Mouse (Mus musculus): ENCODE measurements at regions not wholly inside any gene's neighbourhood (a gene's known extent, or its start where the extent isn't known, plus 50 kb on each side); places are given as distances from the start of the nearest gene placed in this dataset.

DNA sequence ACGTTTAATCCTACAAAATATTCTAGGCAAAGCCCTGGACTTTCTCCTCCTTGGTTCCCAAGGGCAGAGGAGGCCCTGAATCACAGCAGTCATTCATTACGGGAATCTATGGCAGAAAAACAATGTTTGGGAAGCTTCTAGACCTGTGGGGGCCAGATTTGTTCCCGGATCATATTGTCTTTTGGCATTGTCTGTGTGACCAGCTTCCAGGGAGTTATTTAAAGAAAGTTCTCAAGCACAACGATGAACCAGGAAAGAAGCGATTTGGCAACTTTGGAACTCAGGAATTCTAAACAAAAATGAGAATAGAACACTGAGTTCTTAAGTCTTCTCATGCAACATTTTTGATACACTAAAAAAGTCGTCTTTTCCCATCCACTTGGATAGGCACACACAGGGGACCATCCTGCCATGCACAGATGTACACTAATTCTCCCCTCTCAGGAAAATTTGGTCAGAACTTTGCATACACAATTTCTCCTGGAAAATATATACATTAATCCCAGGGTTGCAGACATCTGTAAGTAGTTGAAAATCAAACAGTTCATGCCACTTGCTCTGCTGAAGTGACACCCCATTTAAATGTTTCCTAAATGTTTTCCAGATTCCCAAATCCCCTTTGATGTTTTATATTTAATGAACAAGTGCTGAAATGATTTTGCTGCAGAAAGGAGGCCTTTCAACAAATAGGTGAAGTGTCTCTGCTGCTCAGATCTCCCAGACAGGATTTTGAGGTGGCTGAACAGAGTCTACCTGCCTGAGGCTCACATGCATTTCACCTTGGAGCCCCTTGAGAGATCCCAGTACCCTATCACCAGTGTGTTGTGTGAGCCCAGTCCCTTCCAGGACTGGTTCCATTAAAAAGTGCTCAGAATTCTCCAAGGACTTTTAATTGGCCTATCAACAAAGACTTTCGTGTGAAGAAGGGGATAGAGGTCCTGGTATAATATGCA lies 548.9 kb upstream of the Nrp1 start:
- intact Hi-C loops (cut with DNase I) = no loop called here

DNA sequence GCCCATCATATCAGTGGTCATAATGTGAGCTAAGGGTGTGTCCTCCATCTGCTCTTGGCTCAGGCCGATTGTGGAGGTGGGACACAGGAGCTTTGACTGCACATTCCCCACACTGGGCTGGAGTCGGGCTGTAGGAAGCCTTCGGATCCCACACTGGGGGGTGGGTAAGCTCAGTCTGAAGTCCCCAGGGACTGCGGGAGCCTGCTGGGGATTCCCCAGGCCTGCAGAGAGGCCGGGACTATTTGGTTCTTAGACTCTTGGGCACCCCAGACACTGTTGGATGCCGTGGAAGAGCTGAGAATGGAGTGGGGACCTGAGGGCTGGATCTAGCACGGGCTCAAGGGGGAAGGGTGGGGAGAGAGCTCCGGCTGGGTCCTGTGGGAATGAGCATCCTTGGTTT lies 547.1 kb upstream of the Nrp1 start:
- intact Hi-C loops (cut with DNase I) = no loop called here
- DNase-seq = no peak

More for the DNA sequence above, 548.9 kb upstream of the Nrp1 start:
- peak in 1 of 2 experiments; percentile 12 for DNase-seq

DNA sequence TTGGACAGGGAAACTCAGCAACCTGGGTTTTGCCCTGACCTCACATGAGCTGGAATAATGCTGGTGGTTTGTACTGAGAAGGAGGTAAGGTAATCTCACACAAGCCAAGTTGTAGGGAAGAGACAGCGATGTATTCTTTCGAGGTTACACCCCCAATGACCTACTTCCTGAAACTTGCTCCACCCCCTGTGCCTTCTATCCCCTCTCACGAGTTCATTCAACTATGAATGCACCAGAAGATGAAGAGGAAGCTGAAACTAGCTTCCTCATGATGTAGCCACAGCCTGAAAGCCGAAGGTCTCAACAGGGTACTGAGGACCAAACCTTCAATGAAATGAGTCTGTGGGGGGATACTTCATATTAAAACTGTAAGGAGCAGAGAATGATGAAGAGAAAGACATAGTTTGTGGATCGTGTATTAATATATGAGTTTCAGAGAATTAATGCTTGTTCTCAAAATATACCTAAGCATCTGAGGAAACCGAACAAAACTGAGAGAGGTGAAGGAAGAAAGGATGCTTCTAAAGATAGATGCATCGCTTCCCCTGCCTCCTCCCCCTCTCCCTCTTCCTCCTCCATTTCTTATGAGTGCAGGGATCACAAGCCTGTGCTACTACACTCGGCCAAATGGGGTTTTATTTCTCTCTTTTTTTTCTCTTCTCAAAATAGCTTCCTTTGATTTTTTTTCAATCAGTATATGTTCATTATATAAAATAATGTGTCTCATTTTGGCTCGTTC lies 543.5 kb upstream of the Nrp1 start:
- intact Hi-C loops (cut with DNase I) = no loop called here
- DNase-seq = no peak

DNA sequence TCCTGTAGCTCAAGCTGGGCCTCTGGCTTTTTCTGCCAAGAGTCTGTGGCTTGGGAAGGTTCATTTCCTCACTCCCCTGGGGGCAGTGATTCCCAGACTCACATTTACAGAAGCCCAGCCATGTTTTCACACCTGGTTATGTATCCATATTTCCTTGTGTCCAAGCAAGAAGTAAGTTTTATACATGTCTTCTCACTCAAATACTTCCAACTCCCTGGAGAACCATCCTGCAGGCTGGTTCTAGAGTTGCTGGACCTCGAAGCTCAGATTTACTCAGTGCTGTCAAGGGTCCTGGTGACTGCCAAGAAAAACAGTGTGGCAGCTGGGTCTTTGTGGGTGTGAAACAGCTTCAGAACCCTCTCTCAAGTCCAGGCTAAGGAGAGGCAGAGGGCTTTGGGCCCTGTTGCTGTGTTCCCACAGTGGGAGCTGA lies 537.6 kb upstream of the Nrp1 start:
- intact Hi-C loops (cut with DNase I) = no loop called here
- DNase-seq = peak; percentile 29 to 33

DNA sequence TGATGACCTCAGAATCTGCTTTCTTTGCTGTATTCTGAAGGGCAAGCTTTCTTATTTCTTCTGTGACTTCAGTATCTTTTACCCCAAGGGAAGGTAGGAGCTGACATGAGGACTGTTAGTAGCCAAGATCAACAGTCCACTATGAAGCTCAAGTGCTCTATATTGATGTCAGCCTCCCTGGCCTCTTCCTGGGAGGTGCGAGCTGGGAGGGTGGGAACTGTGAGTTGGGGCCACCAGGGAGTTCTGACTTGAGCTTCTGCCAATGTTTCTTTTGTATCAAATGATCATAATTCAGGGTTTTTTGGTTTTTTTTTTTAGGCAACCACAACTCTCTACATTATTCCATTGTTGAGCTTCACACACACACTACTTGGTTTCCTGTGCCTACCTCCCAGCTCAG lies 536.8 kb upstream of the Nrp1 start:
- DNase-seq = peak; percentile 34 to 51
- intact Hi-C loops (cut with DNase I) = no loop called here

DNA sequence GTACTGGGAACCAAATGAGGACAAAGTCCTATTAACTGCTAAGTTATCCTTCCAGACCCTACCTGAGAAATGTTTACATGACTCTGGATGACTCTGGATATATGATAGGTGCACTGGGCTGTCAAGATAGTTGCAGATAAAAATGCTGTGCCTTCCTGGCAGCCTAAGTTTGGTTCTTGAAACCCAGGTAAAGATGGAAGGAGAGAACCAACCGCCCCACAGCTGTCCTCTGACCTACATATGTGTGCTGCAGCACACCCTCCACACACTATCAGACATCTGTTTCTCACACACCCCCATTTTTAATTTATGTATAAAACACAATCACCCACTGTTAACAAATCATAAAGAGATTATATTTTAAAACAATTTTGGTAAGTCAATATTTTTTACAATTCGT lies 533.4 kb upstream of the Nrp1 start:
- DNase-seq = no peak
- intact Hi-C loops (cut with DNase I) = no loop called here

DNA sequence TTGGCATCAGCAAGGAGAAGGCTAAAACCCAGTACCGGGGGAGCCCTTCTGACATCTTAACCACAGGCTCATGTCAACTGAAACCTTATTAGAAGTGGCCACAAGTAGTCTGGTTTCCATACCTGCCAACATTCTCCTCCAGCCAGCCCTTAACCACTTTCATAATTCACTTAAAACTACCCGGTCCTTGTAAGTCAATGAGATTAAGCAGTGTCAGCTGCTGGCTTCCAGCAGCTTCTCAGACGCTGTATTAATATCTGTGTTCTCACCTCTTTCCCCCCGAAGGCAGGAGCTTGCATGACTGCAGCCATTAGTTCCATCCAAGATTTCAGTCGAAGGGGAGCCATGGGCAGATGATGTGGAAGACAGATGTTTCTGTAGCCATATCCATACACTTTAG lies 530.6 kb upstream of the Nrp1 start:
- no peak for DNase-seq
- intact Hi-C loops (cut with DNase I) = no loop called here

DNA sequence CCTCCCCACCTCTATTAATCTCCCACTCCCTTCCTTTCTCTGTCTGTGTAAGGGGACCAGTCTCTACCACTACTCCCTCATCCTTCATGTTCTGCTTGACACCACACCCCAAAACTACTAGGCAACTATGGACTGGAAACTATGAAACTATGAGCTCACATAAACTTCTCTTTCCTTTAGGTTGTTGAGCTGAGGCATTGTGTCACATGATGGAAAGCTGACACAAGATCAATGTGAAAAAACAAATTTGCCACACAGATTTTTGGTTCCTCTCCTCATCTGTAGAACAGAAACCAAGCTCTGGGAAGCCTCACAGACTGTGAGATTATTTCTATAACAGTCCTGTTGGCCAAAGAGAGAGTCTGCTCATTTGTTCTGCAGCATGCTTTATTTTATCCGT lies 528.7 kb upstream of the Nrp1 start:
- intact Hi-C loops (cut with DNase I) = no loop called here
- no peak for DNase-seq

DNA sequence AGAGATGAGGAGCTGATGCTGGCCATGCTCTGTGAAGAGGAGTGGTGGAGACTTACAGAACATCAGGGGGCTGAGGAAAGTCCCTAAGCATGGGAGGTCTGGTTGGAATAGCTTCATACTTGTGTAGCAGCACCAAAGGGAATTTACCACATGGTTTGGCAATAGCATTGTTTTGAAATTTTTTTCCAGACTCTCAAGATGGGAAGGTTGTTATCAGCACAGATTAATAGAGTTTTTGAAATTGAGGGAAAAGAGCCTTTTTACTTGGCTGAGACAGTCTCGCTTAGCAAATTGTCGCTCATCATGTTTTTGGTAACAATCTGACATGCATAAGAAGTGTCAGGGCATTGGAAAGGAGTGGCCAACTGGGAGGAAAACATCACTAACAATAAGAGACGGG lies 524.4 kb upstream of the Nrp1 start:
- intact Hi-C loops (cut with DNase I) = no loop called here
- DNase-seq = peak in 1 of 2 experiments; percentile 28

DNA sequence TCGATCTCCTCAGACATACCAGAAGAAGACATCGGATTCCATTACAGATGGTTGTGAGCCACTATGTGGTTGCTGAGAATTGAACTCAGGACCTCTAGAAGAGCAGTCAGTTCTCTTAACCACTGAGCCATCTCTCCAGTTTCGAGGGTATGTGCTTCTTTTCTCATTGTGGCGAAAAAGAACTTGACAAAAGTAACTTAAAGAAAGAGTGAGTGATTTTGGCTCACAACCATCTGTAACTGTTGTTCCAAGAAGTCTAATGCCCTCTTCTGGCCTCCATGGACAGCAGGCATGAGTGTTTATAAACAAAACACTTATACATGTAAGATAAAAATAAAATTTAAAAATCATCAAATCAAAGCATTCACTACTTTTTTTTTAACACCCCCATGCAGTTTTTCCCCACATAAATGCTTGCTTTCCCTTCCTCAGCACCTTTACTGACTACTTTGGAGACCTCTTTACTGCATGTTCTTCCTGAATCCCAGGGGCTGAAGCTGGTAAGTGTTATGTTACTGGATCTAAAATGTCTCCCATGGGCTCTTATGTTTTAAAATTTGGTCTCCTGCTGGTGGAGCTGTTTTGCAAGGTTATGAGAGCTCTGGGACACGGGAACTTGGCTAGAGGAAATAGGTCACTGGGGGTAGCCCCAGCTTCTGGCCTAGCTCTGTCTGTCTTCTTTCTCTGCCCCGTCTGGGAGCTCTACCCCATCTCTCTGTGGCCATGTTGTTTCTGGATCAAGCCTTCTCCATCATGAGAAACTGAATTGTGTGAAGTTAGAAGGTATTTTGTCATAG lies 521.8 kb upstream of the Nrp1 start:
- intact Hi-C loops (cut with DNase I) = loop anchor here (5.0 kb wide), 1 partner anchor 521 kb away; the partner anchor contains the start of gene Nrp1
- DNase-seq = no peak

DNA sequence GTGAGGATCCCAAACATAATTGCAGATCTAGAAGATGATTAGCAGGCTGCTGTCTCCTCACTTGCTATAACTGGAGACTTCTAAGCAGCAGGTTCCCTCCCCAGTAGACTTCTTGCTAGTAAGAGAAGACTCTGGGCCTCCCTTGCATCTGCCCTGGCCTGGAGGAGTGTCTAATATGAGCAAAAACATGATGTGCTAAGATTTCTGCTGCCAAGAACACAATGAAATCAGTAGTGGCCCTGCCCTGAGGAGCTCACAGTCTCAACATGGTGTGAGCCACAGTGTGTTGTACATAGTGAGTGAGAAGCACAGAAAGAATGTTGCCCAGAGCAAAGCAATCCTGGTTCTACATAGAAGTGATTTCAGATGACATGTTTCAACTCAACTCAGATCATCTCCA lies 520.1 kb upstream of the Nrp1 start:
- intact Hi-C loops (cut with DNase I) = loop anchor here (5.0 kb wide), 1 partner anchor 519 kb away; the partner anchor contains the start of gene Nrp1

DNA sequence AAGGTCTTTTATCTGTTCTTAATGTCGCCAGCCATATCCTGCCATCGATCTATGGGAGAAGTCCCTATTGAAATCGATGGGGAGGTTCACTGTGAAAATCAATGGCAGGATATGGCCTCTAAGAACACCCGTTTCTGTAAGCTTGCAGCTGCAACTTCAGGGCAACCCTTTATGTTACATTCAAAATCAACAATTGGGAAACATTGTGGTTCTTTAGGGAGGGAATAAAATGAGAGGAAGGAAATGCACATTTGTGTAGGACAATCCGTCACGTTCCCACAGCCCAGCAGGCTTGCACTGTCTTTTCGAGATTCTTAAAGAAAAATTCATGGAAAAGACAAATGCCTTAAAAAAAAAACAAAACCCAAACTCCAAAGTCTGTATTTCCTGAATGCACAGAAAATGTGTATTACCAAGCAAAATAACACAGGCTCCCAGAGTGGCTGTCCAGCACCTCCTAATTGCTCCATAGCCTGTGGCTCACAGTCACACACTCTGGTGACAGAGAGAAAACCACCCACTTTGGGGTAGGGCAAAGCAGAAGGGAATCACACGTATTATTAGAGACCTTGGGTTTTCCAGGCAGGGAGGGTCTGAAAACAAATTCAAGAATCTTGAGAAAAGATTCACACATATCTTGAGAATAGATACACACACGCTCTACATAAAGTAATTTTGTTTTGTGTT lies 510.9 kb upstream of the Nrp1 start:
- intact Hi-C loops (cut with DNase I) = no loop called here
- no peak for DNase-seq

More for the DNA sequence above, 520.1 kb upstream of the Nrp1 start:
- no peak for DNase-seq

DNA sequence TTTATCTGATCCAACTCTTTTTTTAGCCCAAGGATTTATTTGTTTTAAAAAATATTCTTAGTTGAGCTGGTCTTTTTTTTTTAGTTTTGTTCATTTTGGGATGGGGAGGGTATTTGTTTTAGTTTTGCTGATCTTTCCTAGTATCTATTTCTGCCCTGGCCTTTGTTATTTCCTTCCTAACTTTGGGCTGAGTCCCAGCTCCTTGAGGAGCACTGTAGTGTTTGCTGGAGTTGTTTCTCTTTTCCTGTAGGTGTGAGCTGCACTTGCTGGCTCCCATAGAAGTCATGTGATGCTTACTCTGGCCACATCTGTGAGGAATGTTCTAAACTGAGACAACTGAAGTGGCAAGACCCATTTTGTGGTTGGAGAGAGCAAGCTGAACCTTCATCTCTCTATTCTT lies 508.5 kb upstream of the Nrp1 start:
- DNase-seq = no peak
- intact Hi-C loops (cut with DNase I) = no loop called here

DNA sequence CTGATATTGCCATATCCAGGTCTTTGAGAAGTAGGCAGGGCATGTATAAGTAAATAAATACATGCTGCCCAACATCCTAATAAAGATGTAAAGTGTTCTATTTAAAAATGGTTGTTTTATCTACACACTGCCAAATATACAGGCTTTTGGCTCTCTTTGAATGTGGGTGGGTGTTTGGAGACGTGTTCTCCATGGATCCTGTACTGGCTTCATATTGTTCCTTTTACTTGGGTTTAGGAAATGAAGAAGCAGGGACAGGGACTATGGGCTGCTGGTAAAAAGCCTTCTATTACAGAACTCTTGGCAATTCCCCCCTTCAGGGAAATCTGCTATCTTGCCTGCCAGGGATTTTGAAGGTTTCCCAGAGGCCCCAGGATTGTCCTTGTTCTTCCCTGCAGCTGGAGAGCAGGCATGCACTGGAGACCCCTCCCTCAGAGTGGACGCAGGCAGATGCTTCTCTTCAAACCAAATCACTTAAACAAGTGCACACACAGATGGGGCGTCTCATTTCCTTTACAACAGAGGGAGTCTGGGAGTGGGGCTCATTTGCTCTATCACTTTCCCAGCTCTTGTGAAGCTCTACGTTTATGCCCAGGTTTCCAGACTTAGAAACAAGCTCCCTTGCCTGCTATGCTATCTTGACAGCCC lies 502.6 kb upstream of the Nrp1 start:
- DNase-seq = peak; percentile 24 to 32
- intact Hi-C loops (cut with DNase I) = no loop called here

DNA sequence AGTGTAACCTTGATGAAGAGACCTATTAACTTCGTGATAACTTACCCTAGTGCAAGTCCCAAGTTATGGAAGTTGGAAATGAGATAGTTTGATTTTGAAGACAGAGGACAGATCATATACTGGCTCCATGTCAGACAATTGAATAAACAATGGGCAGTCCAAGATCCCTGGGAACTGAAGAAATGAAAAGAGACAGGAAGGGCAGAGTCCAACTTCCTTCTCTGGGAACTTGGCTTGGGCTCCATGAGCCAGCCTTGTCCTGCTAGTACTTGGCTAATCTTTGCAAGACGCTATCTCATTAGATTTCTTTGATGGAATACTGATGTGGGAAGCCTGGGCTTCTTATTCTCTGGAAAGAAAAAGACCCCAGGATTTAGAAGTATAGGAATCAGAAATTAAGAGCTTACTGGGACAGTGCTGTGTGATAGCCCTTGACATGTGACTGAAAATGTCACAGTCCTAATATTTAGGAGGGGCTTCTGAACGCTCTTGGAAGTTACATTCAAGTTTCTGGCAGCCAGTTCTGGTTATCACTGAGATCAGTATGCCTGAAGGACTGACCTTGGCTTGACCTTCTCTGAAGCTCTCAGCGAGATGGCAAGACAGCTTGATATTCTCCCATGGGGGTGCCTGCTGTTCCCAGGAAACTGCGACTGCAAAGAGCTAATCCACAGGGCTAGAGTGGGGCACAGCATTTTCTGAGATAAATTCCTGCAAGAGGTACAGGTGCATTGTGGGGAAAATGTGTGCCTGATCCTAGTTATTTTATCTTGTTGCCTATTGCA lies 501.9 kb upstream of the Nrp1 start:
- intact Hi-C loops (cut with DNase I) = no loop called here
- peak in 1 of 2 experiments; percentile 31 for DNase-seq

DNA sequence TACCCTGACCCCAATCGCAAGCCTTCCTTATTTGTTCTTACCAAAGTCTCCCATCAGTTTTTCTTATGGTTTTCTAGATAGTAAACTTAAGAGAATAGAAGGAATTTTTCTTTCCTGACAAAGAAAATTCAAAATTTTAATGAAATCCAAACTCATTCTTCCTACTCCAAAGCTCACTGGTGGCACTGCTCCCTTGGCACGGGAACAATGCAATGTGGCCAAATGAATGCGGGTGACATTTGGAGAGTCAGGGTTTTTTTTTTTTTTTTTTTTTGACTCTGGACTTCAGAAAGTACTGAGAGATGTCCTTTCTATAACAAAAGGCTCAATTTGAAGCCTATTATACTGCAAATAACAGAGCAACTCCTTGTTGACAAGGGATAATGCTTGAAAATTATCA lies 499.4 kb upstream of the Nrp1 start:
- DNase-seq = no peak
- intact Hi-C loops (cut with DNase I) = no loop called here

DNA sequence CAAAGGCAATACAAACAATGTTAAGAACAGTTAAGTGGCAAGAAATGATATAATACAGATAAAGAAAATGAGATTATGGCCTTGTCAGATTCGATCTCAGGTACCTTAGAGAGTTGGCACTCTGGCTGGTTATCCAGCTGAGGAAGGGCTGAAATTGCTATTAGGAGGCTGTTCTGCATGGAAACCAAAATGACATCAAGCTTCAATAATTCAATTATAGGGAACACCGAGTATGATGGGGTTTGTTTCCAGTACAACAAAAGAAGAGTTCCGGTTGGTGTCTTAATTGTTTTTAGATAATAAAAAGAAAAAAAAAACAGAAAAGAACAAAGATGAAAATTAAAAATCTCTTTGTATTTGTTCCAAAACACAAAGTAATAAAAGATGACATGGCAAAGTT lies 498.0 kb upstream of the Nrp1 start:
- intact Hi-C loops (cut with DNase I) = no loop called here
- DNase-seq = no peak

DNA sequence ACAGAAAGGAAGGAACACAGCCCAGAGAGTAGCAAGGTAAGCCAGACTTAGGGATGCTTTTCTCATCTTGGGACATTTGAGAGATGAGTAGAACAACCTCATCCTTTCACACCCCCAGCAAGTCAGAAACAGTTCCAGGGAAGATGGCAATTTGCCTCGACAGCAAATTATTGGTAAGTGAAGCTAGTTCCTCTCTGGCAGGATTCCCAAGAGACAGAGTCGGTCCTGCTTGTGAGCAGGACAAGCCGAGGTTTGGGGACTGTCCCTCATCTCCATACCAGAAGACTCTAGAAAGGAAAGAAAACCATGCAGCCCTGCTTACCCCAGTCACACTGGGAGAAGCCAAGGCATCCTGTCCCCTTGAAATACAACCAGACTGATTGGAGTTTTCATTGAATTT lies 497.5 kb upstream of the Nrp1 start:
- intact Hi-C loops (cut with DNase I) = no loop called here

DNA sequence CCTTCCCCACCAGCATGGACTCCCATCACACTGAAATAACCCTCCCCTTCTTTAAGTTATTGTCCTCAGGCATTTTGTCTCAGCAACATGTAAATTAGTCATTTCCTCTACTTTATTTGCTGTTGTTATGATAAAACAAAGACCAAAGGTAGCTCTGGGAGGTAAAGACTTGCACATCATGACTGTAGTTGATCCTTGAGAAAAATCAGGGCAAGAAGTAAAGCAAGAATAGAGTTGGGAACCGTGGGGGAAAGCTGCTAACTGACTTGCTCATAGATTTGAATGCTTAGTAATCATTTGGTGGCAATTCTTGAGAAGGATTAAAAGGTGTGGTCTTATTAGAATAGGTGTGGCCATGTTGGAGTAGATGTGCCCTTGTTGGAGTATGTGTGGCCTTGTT lies 473.8 kb upstream of the Nrp1 start:
- intact Hi-C loops (cut with DNase I) = no loop called here
- DNase-seq = no peak

More for the DNA sequence above, 497.5 kb upstream of the Nrp1 start:
- no peak for DNase-seq

Measured in heart, postnatal 14 days (tissue).